Comparison of ENCODE assay signal across 19 mouse cellular contexts in genomic region chr13:60007031-60007430, GRCm38 (mm10).
A peak's percentile ranks its signal among the peaks of the same experiment; 100 is the strongest.
DNase-seq lines count a peak whose midpoint lies in the region; ATAC-seq and TF ChIP-seq lines count a peak whose summit lies in the region.
"Had no signal": no experiment of that assay in that cellular context is flagged by ENCODE, and none has a peak within 500 bp of the region (broad histone marks: within the 10 kb centered on the region; RNA-seq: fewer than 3 reads in every experiment).

No protein-coding gene starts in this region.

- H3K27ac ChIP-seq in heart, embryonic 14.5 days (replicated peaks in 1 of 2; ENCODE audit: control insufficient read depth in 1 of 2, insufficient read depth in 1 of 2, low read depth in 2 of 2, low read length in 2 of 2) = peak overlapping the region; percentile 5 to 81; a peak in 3 of 4 replicates
- H3K27ac ChIP-seq in limb, embryonic 14.5 days (replicated peaks; ENCODE audit: low read depth, low read length) = peak overlapping the region; percentile 76
- H3K27ac ChIP-seq: forebrain, embryonic 15.5 days; hindbrain, embryonic 10.5 days; liver, embryonic 15.5 days; midbrain, embryonic 13.5 days had no signal

- H3K4me3 ChIP-seq in heart, embryonic 14.5 days (ENCODE audit: control insufficient read depth in 1 of 2, insufficient read depth in 1 of 2, low read depth in 1 of 2, low read length in 2 of 2) = no peak overlapping the region
- H3K4me3 ChIP-seq in limb, embryonic 14.5 days (replicated peaks; ENCODE audit: low read length) = no peak overlapping the region
- H3K4me3 ChIP-seq: forebrain, embryonic 15.5 days; hindbrain, embryonic 10.5 days; liver, embryonic 15.5 days; midbrain, embryonic 13.5 days had no signal

- H3K4me2 ChIP-seq in heart, embryonic 14.5 days (ENCODE audit: low read length) = no peak overlapping the region
- H3K4me2 ChIP-seq in limb, embryonic 14.5 days (replicated peaks; ENCODE audit: low read depth, low read length, severe bottlenecking) = no peak overlapping the region
- H3K4me2 ChIP-seq: forebrain, embryonic 15.5 days; liver, embryonic 15.5 days; midbrain, embryonic 13.5 days had no signal

- H3K9me3 ChIP-seq in heart, embryonic 14.5 days (ENCODE audit: control insufficient read depth, low read length) = no peaks in the 10 kb centered on the region
- H3K9me3 ChIP-seq in limb, embryonic 14.5 days (ENCODE audit: control insufficient read depth, low read length) = no peaks in the 10 kb centered on the region
- H3K9me3 ChIP-seq: forebrain, embryonic 15.5 days; hindbrain, embryonic 10.5 days; liver, embryonic 15.5 days; midbrain, embryonic 13.5 days had no signal

- ATAC-seq in heart, embryonic 14.5 days (ENCODE audit: insufficient number of reproducible peaks, insufficient read depth, low FRiP score, low read depth) = no peak
- ATAC-seq in limb, embryonic 14.5 days (ENCODE audit: low FRiP score, low read depth) = no peak
- ATAC-seq: CD4-positive, CD25-positive, alpha-beta regulatory T cell, adult 4 months; forebrain, embryonic 15.5 days; lung, postnatal 0 days; midbrain, embryonic 13.5 days had no signal

- H3K4me1 ChIP-seq in heart, embryonic 14.5 days (ENCODE audit: control insufficient read depth in 2 of 2, insufficient read depth in 2 of 2, low read length in 2 of 2) = peaks cover 14 to 19% of the 10 kb centered on the region in 2 experiments
- peaks cover 35% of the 10 kb centered on the region for H3K4me1 ChIP-seq in limb, embryonic 14.5 days (ENCODE audit: control insufficient read depth, insufficient read depth, low read length)
- H3K4me1 ChIP-seq: forebrain, embryonic 15.5 days; liver, embryonic 15.5 days; midbrain, embryonic 13.5 days had no signal

- H3K27me3 ChIP-seq in heart, embryonic 14.5 days (ENCODE audit: control insufficient read depth, insufficient read depth, low read length) = no peaks in the 10 kb centered on the region
- no peaks in the 10 kb centered on the region for H3K27me3 ChIP-seq in limb, embryonic 14.5 days (ENCODE audit: control insufficient read depth, insufficient read depth, low read length)
- H3K27me3 ChIP-seq: forebrain, embryonic 15.5 days; liver, embryonic 15.5 days; midbrain, embryonic 13.5 days had no signal

- DNase-seq in heart, adult 8-10 months (ENCODE audit: low spot score) = no peak
- DNase-seq in Muller cell, postnatal 12 days (ENCODE audit: inconsistent ontology term) = peak; percentile 83
- DNase-seq in adrenal gland, postnatal 25 days = peak; percentile 31
- DNase-seq in limb, embryonic 14.5 days (ENCODE audit: low spot score) = no peak
- DNase-seq in spleen, postnatal 10 days (ENCODE audit: low spot score in 2 of 2) = no peak
- DNase-seq in layer of hippocampus, postnatal 25 days (ENCODE audit: extremely low spot score in 1 of 2, low spot score in 1 of 2) = no peak
- DNase-seq: cerebellum, adult 9-11 months; embryo, embryonic 11 days; layer of hippocampus, adult 9-11 months; right cerebral cortex, postnatal 4 days; thymus, adult 2 months had no signal

- WGBS in heart, embryonic 14.5 days = 78% methylated on average over 4 of the region's 4 CpGs
- WGBS in limb, embryonic 14.5 days = 53% methylated on average over 4 of the region's 4 CpGs

- TF ChIP-seq POLR2A in limb, embryonic 14.5 days (IDR thresholded peaks at IDR 0.05; ENCODE audit: borderline replicate concordance, extremely low read depth, insufficient read depth, insufficient read length) = no peak

- H3K36me3 ChIP-seq in heart, embryonic 14.5 days (ENCODE audit: control insufficient read depth, insufficient read depth, low read length) = no peaks in the 10 kb centered on the region
- no peaks in the 10 kb centered on the region for H3K36me3 ChIP-seq in limb, embryonic 14.5 days (ENCODE audit: control insufficient read depth, insufficient read depth, low read length)
- H3K36me3 ChIP-seq: forebrain, embryonic 15.5 days; G1E; hindbrain, embryonic 10.5 days; liver, embryonic 15.5 days; midbrain, embryonic 13.5 days had no signal

- no peak overlapping the region for H3K9ac ChIP-seq in heart, embryonic 14.5 days (ENCODE audit: low read length)
- no peak overlapping the region for H3K9ac ChIP-seq in limb, embryonic 14.5 days (ENCODE audit: low read depth, low read length, severe bottlenecking)
- H3K9ac ChIP-seq: forebrain, embryonic 15.5 days; liver, embryonic 15.5 days; midbrain, embryonic 13.5 days had no signal

Comparison
In these comparisons a context has a peak if more than half of its experiments do, and no peak if none do; other contexts are left out.
1. DNase-seq: peak in Muller cell, postnatal 12 days (single experiment) and adrenal gland, postnatal 25 days (single experiment); none in heart, adult 8-10 months (single experiment), limb, embryonic 14.5 days (single experiment), spleen, postnatal 10 days (0 of 2) and layer of hippocampus, postnatal 25 days (0 of 2).